Mouse (Mus musculus) gastrocnemius, postnatal 25 days (tissue): ENCODE data around the gene Map6. TPM values are rescaled to one million over a fixed set of nuclear protein-coding genes. Genes with fewer than 3 reads are reported as not detected.
A peak's percentile ranks its signal among the peaks of the same experiment; 100 is the strongest.
"Not testable (repeated sequence)": the region's sequence is repeated elsewhere in the genome, so short reads cannot be mapped to it uniquely, and the experiment has no call there.

Experiments used
- DNase-seq: peaks from one replicate; pipeline ENCODE4 v3.0.0; 2022
- total RNA-seq, 2 experiments: library from RNA; stranded (reverse); gene quantifications; 1 replicate in 1 of 2; 2 replicates in 1 of 2; pipeline ENCODE4 v1.2.3; 2021

Map6 gene
- total RNA-seq, 2 experiments from 2014 or later, result 3.1 to 3.4 TPM

DNA sequence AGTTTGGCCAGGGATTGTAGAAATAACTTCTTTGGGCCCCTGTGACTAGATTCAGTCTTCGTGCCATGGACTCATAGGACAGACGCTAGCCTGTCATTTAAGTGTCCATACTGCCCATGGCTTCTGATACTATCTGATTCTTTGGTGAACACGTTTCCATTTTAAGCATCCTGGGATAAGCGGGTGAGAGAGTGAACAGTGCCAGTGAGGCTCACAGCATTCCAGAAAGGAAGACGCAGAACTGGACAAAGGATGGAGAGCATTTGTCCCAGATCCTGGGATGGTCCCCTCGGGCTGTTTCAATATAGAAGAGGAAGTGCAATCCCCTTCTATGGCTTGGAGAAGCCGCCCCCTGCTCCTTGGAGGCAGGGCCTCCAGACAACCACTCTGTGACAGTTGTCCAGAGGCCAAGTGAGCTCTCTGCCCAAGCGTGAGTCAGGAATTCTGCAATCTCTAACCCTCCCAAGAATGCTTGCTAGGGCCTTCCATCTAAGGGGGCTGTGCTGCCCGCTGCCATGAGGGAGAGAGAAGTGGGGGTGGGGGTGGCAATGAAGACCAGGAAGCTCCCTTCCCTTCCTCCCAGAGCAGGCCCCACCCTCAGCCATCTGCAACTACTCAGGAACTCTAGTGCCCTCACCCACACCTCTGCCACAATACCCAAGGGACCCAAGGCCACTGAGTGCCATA is 89.1 kb downstream of the Map6 start:
- DNase-seq, result peak; percentile 65

DNA sequence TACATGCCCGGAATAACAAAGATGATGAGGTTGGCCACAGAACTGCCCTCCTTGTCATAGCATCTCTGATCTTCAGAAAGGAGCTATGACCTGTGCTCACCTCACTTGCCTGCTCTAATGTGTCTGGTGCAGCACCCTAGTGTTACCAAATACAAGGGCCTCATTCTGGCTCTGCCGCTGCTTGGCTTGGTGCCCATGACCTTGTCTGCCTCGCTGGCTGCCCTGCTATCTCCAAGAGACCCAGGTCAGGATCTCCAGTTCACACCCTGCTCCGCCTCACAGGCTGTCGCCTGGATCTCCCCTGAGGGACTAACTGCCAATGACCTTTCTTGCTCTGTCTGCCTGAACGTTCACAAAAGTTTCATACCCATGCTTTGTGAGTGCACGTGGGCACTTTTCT is 90.0 kb downstream of the Map6 start:
- no peak for DNase-seq

DNA sequence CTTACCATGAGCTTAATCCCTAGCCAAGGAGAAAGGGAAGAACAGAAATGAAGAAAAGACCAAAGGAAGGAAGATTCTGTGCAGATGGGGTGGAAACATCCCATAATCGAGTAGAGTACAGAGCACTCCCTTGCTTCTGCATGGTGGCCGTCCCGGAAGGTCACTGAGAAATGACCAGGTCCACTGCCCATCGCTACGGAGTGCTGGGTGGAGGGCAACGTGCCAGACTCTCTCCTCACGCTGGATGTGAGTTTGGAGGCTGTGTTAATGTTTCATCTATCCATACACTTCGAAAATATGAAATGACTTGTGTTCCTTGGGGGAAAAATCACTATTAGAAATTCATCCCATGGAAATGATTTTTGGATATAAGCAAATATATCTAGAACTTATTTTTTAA is 91.1 kb downstream of the Map6 start:
- DNase-seq, result no peak

DNA sequence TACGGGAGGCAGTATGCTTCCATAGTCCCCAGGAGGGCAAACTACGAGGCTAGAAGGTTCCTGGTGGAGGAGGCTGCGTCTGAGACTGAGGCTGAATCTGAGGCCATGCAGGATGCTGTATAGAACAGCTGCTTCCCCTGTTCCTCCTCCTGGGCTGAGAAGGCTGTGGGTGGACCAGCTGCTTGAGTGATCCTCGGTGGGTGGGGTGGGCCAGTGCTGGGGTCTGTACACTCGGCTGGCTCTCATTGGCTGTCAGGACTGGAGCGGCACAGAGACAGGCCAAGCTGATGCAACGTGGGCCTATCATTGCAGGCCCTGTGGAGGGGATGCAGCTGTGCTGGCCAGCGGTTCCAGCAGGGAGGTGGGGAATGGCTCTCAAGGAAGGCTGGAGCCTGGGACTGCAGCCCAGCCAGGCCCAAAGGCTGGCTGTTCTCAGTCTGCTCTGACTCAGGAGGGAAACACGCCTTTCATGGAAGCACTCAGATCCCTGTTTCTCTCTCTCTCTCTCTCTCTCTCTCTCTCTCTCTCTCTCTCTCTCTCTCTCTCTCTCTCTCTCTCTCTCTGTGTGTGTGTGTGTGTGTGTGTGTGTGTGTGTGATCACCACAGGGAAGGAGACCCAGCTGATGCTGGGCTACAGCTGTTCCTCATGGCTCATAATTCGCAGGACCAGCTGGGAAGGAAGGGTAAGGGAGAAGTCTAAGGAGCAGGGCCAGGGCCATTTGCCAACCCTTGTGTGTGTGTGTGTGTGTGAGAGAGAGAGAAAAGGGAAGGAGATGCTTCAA is 93.0 kb downstream of the Map6 start:
- peak; percentile 95 for DNase-seq

DNA sequence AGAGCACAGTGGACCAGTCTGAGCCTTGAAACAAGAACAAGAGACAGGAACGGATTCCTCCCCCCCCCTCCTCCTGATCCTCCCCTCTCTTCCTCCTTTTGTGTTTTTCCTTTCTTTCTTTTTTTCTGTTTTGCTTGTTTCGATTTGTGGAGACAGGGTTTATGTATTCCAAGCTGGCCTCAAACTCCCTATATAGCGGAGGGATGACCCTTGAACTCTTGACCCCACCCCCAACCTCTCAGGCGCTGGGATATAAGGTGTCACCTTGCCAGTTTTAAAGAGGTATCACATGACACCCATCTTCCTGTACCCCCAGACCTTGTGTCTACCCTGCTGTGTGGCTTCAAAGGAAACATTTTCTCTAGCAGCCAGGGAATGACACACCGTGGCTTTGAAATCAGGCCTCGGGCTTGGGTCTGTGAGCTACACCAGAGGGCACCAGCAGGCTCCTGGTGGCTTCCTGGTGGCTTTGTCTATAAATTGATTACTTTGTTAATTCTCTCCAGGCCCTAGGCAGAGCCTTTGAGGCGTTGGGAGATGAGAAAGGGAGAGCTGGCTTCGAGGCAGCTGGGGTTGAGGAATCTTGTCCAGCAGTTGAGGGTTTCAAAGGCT is 93.7 kb downstream of the Map6 start:
- no peak for DNase-seq

DNA sequence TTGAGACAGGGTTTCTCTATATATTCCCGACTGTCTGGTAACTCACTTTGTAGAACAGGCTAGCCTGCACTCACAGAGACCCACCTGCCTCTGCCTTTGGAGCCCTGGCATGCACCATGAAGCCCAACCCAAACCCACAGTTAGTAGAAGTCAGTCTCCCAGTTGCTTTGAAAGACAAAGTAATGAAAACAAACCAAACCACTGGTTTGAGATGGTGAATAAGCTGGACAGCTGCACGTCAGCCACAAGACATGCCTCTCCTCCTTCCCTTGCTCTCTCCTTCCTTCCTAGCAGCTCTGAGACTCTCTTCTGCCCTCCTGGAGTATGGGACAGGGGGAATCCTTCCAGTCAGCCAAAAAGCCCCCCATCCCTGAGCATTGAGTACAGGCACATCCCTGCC is 94.9 kb downstream of the Map6 start:
- DNase-seq, result no peak

DNA sequence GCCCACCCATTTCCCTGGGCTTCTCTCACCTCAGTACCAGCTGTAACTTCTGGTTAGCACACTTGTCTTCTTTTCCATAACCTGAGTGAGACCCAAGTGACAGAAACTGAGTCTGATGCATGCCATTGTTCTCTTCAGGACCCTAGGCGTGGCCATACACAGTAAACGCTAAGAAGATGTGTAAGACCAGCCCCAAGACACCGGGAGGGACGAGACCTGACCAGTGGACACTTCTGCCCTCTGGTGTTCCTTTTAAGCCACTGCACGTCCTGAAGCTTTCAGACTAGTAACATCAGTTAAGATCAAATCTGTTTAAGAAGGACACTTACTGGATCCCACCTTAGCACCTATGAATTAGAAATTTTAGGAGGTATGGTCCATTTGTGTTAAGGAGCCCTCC is 97.8 kb downstream of the Map6 start:
- DNase-seq, result peak; percentile 38

DNA sequence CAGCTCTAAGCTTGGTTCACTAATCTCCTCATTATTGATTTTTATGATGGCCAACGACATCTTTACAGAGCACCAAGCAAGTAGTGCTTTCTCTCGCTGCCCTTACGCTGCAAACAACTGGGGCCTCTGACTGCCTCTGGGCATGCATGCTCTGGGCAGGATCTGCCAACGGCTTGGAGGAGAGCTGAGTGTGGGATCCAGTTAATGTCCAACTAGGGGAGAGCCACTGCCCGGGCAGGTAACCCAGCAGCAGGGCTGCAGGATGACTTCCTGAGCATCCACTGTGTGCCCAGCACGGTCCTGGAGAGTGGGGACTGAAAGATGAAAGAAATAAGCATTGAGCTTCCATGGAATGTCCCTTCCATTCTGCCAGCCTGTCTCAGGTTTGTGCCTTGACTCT is 99.5 kb downstream of the Map6 start:
- DNase-seq, result no peak

DNA sequence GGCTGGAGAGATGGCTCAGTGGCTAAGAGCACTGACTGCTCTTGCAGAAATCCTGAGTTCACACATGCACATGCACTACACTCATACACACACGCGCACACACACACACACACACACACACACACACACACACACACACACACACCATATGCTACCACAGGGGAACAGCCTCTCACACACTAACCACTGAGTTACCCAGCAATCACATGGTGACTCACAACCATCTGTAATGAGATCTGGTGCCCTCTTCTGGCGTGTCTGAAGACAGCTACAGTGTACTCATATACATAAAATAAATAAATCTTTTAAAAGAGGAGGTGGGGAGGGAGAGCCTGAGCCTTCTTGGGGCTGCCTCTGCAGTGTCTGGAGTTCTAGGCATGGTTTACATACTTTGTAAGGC is 107.1 kb downstream of the Map6 start:
- not testable (repeated sequence) for DNase-seq

DNA sequence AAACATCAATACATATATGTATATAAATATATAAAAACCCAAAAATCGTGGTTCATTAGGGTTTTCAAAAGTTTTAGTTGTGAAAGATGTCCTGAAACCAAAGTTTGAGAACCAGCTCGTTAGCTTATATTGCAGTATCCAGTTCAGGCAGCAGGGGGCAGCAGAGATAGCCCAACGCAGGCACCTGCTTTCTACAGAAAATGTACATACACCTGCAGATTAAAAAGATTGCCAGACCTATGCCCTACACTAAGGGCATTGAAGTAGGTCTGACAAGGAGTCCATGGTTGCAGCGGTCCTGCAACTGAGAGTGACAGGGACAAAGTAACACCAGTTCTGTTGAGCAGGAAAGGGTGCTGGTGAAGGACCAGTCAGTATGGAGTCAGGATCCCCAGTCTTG is 108.2 kb downstream of the Map6 start:
- no peak for DNase-seq

DNA sequence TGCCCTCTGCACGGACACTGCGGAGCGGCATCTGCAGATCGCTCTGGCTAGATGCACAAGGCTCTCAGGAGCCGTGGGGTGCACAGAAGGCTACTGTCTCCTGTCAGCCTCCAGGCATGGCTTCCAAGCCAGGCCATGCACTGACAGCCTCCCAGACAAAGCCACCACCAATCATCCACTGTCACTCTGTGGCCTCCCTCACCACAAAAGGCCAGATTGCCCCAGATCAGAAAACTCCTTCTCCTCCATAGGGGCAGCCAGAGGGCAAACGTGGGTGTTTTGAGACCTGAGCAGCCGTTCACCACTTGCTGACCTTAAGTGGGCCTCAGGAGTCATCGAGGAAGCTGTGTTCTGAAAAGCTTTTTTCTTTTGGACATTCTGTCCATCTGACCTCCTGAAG is 111.6 kb downstream of the Map6 start:
- no peak for DNase-seq

DNA sequence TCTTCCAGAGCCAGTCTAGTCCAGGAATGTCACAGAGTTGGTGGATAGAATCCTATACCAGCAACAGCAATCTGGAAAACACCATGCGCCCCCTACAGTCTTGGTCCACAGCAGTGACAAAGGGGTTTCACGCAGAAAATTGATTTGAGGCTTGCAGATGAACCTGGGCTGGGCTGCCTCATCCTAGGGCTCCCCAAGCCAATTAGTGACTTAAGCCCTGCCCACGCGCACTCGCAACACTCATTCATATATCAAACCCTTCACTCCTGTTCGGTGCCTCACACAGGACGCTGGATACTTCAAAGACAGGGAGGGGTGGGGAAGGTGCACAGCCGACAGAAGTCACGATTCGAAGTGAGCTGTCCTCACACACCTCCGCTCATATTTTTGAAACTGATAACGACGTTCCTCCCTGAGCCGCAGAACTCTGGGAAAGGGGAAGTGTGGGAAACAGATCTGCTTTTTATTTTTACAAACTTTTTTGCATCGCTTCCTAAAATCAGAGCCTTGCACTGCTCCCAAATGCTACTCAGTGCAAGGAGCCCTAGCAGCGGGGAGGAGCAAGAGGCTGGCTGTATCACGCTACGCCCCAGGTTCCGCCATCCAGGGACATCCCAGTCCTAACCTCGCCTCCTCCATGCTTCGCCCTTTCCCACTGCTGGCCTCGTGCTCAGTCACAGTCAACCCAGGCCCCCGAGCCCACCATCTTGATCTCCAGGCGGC is 113.4 kb downstream of the Map6 start:
- no peak for DNase-seq

DNA sequence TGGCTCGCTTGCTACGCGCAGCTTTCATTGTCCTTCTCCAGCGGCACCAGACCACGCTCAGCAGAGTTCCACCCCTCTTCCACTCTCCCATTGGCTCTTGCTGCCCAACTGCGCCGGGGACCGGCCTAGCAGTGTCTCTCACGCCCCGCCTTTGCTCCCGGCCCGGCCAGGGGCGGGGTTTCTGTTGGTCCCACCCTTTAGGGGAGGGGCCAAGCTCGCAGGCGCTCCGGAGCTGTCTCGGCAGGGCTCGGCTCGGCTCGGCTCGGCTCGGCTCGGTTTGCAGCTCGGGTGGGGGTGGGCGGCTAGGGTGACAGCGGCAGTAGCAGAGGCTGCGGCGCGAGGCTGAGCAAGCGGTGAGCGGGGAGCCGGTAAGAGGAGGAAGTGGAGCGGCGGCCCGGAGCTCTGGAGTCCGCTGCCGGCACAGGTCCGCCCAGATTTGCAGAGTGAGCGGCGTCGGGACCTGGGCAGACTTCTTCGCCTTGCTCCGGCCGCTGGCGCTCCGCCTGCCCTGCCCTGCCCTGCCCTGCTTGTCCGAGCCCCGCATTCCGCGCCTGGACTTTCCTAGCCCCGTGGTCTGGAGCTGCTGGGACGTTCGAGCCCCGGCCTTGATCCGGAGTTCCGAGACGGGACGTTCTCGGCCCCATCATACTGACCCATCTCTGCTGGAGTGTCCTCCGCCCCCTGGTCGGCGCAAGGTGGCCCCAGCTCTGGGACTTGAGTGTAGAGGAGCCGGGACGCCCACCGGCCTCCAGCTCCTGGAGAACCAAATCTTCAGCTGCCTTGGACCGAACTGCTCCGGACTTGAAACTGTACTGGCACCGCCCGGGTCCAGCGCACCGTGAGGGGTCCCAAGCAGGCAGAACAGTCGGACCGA is 114.2 kb downstream of the Map6 start, which contains the start of gene Gdpd5:
Gdpd5 (plus strand) TSS at position 201 of the 874 bp plus-strand sequence.
- peak; percentile 99 for DNase-seq

DNA sequence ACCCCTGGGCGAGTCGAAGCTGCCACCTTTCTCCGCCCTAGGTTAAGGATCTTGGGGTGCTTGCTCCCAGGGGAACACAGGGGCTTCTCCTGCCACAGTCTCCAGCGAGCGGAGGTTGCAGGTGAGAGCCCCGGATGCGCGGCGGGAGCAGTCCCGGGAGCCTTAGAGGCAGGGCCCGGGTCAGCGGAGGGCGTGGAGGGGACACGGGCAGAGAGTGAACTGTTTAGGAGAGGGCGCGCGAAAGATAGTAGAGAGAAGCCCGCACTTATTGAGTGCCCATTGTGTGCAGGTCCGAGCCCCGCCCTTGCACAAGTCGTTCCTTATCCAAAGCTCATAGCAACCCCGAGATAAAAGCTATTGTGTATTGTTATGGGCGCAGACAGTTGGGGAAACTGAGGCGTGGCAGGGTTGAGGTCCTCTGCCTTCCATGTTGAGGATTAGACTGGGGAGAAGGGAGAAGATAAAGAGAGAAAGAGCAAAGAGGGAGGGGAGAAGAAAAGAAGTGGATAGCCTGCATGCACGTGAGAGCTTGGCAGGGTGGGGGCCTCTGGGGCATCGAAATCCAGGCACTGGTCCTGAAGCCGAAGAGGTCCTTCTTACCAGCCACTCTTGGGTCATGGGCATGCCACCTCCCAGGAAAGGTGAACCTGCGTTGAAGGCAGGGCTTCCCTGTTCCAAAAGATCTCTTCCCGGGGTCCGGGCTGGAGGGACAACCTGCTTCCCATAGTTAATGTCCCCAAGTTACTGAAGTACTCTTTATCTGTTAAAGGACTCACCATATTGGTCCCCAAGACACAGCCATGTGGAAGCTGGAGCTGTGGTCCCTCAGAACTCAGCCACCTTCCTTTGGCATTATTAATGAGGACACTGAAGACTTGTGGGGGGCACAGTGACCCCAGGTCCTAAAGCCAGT is 115.1 kb downstream of the Map6 start:
- DNase-seq, result no peak

DNA sequence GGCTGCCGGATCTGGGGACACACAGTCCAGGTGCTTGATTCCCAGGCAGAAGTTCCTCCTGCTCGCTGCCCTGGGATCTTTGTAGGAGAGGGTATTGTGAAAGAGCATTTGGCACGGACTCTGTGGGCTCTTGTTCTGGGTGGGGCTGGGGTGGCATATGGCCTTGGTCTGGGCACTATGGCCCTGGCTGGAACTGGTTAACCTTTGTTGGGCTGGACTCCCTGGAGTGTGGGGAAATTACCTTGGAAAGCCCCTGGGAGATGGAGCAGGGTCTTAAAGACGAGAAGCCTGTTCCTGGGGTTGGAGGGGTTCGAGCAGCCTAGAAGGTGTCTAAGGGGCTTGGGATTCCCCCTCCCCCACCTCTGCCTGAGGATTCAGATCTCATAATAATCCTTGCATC is 116.0 kb downstream of the Map6 start:
- no peak for DNase-seq

DNA sequence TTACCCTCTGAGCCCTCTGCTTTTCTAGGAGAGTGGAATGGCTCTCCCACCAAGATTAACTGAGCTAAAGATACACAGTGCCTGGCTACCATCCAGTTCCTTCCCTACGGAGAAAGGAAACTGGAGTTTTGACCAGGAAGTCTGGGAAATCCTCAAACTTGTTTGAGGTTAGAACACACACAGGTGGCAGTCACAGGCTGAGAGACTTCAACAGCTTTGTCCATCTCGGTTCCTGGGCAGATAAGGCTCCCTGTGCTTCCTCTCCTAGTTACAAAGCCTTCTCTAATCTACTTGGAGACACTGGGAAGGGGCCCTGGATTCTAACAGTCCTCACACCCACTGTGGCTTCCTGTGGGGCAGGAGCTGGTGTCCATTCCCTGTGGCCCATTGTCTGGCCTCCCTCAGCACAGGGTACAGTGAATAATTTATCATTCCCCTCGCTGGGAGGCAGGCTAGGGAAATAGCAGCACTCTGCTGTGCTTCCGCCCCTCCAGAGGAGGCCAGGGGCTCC is 116.9 kb downstream of the Map6 start:
- no peak for DNase-seq

DNA sequence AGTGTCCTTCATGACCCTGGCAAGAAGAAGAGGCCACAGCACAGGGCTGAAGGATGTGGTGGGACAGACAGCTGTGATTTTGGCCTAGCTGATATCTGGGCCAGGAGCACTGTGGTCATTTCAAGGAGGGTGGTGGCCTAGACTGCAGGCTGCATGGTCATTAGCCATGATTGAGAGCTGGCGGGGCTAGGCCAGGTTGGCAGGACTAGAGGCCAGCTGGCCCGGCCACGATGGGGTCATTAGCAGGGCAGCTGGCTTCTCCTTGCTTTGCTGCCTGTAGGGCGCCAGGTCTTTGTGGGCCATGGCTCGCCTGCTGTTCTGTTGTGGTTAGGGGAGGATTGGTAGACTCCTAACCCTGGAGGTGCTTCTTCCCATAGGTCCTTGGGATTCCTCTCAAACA is 118.8 kb downstream of the Map6 start:
- peak; percentile 79 for DNase-seq
